Mouse (Mus musculus) embryonic facial prominence, embryonic 11.5 days (tissue): Measurements from ENCODE around the gene Arhgef7. TPM values are rescaled to one million over a fixed set of nuclear protein-coding genes. Genes with fewer than 3 reads are reported as not detected.

Experiments
- ATAC-seq: fragments of 200-750 bp; cut with Nextera tagmentation; replicated peaks from 2 replicates; pipeline ENCODE4 v1.8.0; 2017; ENCODE audit warnings: low read depth; ENCODE audit not compliant: insufficient number of reproducible peaks, low FRiP score, low TSS enrichment
- DNase-seq: peaks from one replicate; pipeline ENCODE4 v3.0.0-alpha.2; 2015; ENCODE audit warnings: low spot score
- H3K27ac ChIP-seq: fragments of 300-500 bp; sonication (generic); replicated peaks from 2 replicates; pipeline ENCODE4 v1.5.1; 2014; ENCODE audit warnings: mild to moderate bottlenecking, low read depth, low read length, control low read depth
- H3K27me3 ChIP-seq: fragments of 300-500 bp; sonication (generic); 2 replicates; pipeline ENCODE4 v1.6.1; 2014; ENCODE audit warnings: mild to moderate bottlenecking, low read length, moderate library complexity, mixed read lengths; ENCODE audit not compliant: control insufficient read depth, insufficient read depth
- H3K36me3 ChIP-seq: fragments of 300-500 bp; sonication (generic); replicated peaks from 2 replicates; pipeline ENCODE4 v1.6.1; 2014; ENCODE audit warnings: low read depth, mild to moderate bottlenecking, low read length, moderate library complexity, mixed read lengths; ENCODE audit not compliant: control insufficient read depth, insufficient read depth
- H3K4me1 ChIP-seq: fragments of 300-500 bp; sonication (generic); 2 replicates; pipeline ENCODE4 v1.6.1; 2014; ENCODE audit warnings: low read length, mixed read lengths; ENCODE audit not compliant: control insufficient read depth, insufficient read depth
- H3K4me2 ChIP-seq: fragments of 300-500 bp; sonication (generic); 2 replicates; pipeline ENCODE4 v1.6.1; 2014; ENCODE audit warnings: low read depth, mild to moderate bottlenecking, control low read depth, low read length, moderate library complexity
- H3K4me3 ChIP-seq: fragments of 300-500 bp; sonication (generic); 2 replicates; pipeline ENCODE4 v1.5.1; 2014; ENCODE audit warnings: low read depth, low read length, control low read depth
- H3K9ac ChIP-seq: fragments of 300-500 bp; sonication (generic); replicated peaks from 2 replicates; pipeline ENCODE4 v1.6.1; 2014; ENCODE audit warnings: mild to moderate bottlenecking, control low read depth, low read length
- H3K9me3 ChIP-seq: fragments of 300-500 bp; sonication (generic); replicated peaks from 2 replicates; pipeline ENCODE4 v1.6.1; 2016; ENCODE audit warnings: mild to moderate bottlenecking, low read length, inconsistent platforms, mixed read lengths; ENCODE audit not compliant: control insufficient read depth
- WGBS: fragments of 180-500 bp; shearing (Covaris S2); extraction: QIAGEN DNeasy Blood & Tissue Kit; methylation state at CpG from one replicate; pipeline ENCODE4 v1.1.7; 2014; 5-methylcytosine and 5-hydroxymethylcytosine counted together
- polyA plus RNA-seq: library from polyadenylated mRNA; unstranded; fragments of >200 nt; fragmentation: Nextera tagmentation; extraction: Ambion mirVana; gene quantifications from 2 replicates; pipeline ENCODE4 v1.2.1, GENCODE M21; 2014

Arhgef7 gene
- polyA plus RNA-seq, 1 experiment from 2014 or later: 45.5 TPM

- Histone ChIP-seq H3K4me1 (no peaks in the 10 kb centered on the region), H3K27ac (no peak overlapping the region), H3K9me3 (no peaks in the 10 kb centered on the region; the same call in 1 of the 2 replicates), H3K27me3 (no peaks in the 10 kb centered on the region), H3K4me2 (no peak overlapping the region), H3K36me3 (no peaks in the 10 kb centered on the region), H3K4me3 (no peak overlapping the region), H3K9ac (no peak overlapping the region)
- no peak for DNase-seq
- 92% methylated on average over 3 of the region's 3 CpGs for WGBS
- no peak for ATAC-seq
Observed at GRCm38 (mm10) chr8:11884646-11885045, 157.1 kb downstream of the Arhgef7 start.

Other genes with a start within 250 kb of the Arhgef7 start
- 0.79 and 1.7 TPM in 2 replicates for gene Rab20, start 249.0 kb upstream of the Arhgef7 start, polyA plus RNA-seq
- 88.0 and 91.6 TPM in 2 replicates for gene Naxd, start 230.2 kb upstream of the Arhgef7 start, polyA plus RNA-seq
- gene Cars2, start 176.9 kb upstream of the Arhgef7 start, polyA plus RNA-seq: 15.7 and 18.6 TPM in 2 replicates
- 40.1 and 42.7 TPM in 2 replicates for gene Ing1, start 172.2 kb upstream of the Arhgef7 start, polyA plus RNA-seq
- 87.0 and 92.0 TPM in 2 replicates for gene Ankrd10, start 92.0 kb upstream of the Arhgef7 start, polyA plus RNA-seq
- gene 1700016D06Rik, start 26.7 kb upstream of the Arhgef7 start, polyA plus RNA-seq: not detected in 2 replicates
- not detected in 2 replicates for gene Tex29, start 112.8 kb downstream of the Arhgef7 start, polyA plus RNA-seq